Mouse (Mus musculus) thymus, adult 2 months (tissue): ENCODE results near the gene Foxd4. TPM values are rescaled to one million over a fixed set of nuclear protein-coding genes. Genes with fewer than 3 reads are reported as not detected.

Source experiments
- DNase-seq: peaks from one replicate; pipeline ENCODE4 v3.0.0; 2021
- H3K27ac ChIP-seq: fragments of 200-500 bp; 2 replicates; pipeline ENCODE4 v1.5.1; 2012; ENCODE audit warnings: low read length, control low read depth; ENCODE audit not compliant: control insufficient read depth, insufficient read depth
- H3K27me3 ChIP-seq: fragments of 200-500 bp; 2 replicates; pipeline ENCODE4 v1.6.1; 2012; ENCODE audit warnings: mild to moderate bottlenecking, low read length, moderate library complexity, mixed read lengths; ENCODE audit not compliant: control insufficient read depth, insufficient read depth
- H3K36me3 ChIP-seq: fragments of 200-500 bp; 2 replicates; pipeline ENCODE4 v1.6.1; 2012; ENCODE audit warnings: mild to moderate bottlenecking, low read length, moderate library complexity; ENCODE audit not compliant: control insufficient read depth, insufficient read depth
- H3K4me1 ChIP-seq: fragments of 200-500 bp; replicated peaks from 2 replicates; pipeline ENCODE4 v1.6.1; 2012; ENCODE audit warnings: low read length; ENCODE audit not compliant: control insufficient read depth, insufficient read depth
- H3K4me3 ChIP-seq: fragments of 200-500 bp; 2 replicates; pipeline ENCODE4 v1.5.1; 2012; ENCODE audit warnings: mild to moderate bottlenecking, low read length, control low read depth, moderate library complexity; ENCODE audit not compliant: control insufficient read depth, insufficient read depth
- CTCF ChIP-seq: fragments of 200-500 bp; IDR thresholded peaks from 2 replicates; pipeline ENCODE4 v1.5.1; 2012; ENCODE audit warnings: mild to moderate bottlenecking, control low read depth, low read length, moderate library complexity, borderline replicate concordance; ENCODE audit not compliant: control insufficient read depth, poor library complexity, insufficient read depth; ENCODE audit errors: extremely low read depth
- POLR2A ChIP-seq: fragments of 200-500 bp; IDR thresholded peaks from 2 replicates; pipeline ENCODE4 v1.6.1; 2012; ENCODE audit warnings: mild to moderate bottlenecking, low read length, control low read depth, moderate library complexity; ENCODE audit not compliant: control insufficient read depth, poor library complexity, insufficient read depth; ENCODE audit errors: extremely low read depth
- WGBS: fragments of 180-500 bp; shearing (Covaris S2); methylation state at CpG from one replicate; pipeline ENCODE4 v1.1.7; 2018; 5-methylcytosine and 5-hydroxymethylcytosine counted together
- polyA plus RNA-seq: library from polyadenylated mRNA; depleted of rRNA; stranded (reverse); fragments of >200 nt; gene quantifications from 2 replicates; pipeline ENCODE4 v1.2.3, GENCODE M21; 2012; rRNA removed

Gene Foxd4
- polyA plus RNA-seq, 1 experiment = not detected

DNA sequence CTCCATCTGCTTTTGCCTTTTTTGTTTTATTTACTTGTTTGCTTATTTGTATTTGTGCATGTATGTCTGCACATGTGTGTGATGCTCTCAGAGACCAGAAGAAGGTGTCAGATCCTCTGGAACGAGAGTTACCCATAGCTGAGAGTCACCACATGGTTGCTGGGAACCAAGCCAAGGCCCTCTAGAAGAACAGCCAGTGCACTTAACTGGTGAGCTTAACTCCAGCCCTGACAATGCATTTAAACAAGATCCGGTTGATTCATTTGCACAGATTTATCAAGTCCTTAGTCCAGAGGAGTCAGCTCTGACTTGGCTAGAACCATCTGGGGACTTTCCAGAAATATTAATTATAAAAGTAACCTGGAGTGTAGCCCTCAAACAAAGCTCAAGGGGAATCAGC lies 27.1 kb downstream of the Foxd4 start:
- 54% methylated on average over 2 of the region's 2 CpGs for WGBS

DNA sequence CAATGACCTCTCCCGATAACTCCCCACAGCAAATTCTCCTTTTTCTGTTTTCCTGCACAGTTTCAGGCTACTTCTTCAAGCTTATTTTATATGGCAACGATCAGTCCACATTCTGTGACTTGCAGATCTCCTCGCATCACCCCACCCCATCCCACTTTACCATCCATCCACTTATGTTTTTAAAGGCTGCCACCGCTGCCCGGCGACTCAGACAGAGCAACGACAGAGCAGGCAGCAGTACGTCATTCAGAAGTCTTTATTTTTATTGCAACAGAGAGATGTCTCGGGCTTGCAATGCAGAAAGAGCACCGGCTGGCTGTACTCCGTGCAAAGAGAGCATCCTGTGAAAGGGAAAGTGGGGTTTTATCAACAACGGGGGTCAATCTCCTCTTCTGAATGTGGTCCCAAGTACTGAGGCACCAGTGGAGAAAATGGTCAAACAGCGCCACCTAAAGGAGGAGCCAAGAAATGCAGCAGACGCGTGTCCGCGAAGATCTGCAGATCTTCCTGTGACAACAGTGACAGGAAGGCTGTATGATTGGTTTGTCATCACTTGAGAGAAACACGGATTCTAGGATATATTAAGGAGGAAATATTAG lies 29.9 kb downstream of the Foxd4 start:
- TF ChIP-seq CTCF (peak; percentile 48; the same call in 1 of the 2 replicates), POLR2A (no peak)
- no peak overlapping the region for H3K27ac ChIP-seq
- peak; percentile 42 for DNase-seq
- no peak overlapping the region for H3K4me3 ChIP-seq
- WGBS = 19% methylated on average over 18 of the region's 18 CpGs
- H3K4me1 ChIP-seq = 0 out of 2 replicates have a peak, but pooled peaks cover 3% of the 10 kb centered on the region
- H3K27me3 ChIP-seq = no peaks in the 10 kb centered on the region
- no peaks in the 10 kb centered on the region for H3K36me3 ChIP-seq

More for the DNA sequence above, 27.1 kb downstream of the Foxd4 start:
- Histone ChIP-seq H3K36me3 (no peaks in the 10 kb centered on the region), H3K27ac (no peak overlapping the region), H3K27me3 (no peaks in the 10 kb centered on the region), H3K4me1 (0 out of 2 replicates have a peak, but pooled peaks cover 3% of the 10 kb centered on the region), H3K4me3 (no peak overlapping the region)
- TF ChIP-seq CTCF = no peak
- no peak for TF ChIP-seq POLR2A
- DNase-seq = no peak

DNA sequence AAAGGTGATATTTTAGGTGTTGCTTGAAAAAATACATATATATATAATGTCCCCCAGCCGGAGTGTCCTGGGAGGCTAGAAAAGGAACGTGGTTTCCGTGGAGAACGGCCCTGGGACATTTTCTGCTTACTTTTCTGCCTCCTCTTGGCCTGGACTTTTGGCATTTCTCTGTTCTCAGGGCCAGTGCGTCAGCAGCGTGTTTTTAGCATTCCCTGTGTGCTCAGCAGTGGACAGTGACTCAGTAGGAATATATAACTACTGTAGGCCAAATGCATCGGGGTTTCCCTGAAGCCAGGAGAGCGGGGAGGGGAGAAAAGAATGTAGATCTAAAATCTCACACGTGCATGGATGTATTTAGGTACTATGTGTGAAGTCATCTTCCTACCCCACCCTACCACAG lies 35.6 kb downstream of the Foxd4 start:
- Histone ChIP-seq H3K4me1 (no peaks in the 10 kb centered on the region), H3K4me3 (no peak overlapping the region), H3K27ac (no peak overlapping the region), H3K36me3 (no peaks in the 10 kb centered on the region), H3K27me3 (no peaks in the 10 kb centered on the region; the same call in 1 of the 2 replicates)
- no peak for DNase-seq
- 91% methylated on average over 9 of the region's 9 CpGs for WGBS
- no peak for TF ChIP-seq POLR2A
- TF ChIP-seq CTCF = no peak

DNA sequence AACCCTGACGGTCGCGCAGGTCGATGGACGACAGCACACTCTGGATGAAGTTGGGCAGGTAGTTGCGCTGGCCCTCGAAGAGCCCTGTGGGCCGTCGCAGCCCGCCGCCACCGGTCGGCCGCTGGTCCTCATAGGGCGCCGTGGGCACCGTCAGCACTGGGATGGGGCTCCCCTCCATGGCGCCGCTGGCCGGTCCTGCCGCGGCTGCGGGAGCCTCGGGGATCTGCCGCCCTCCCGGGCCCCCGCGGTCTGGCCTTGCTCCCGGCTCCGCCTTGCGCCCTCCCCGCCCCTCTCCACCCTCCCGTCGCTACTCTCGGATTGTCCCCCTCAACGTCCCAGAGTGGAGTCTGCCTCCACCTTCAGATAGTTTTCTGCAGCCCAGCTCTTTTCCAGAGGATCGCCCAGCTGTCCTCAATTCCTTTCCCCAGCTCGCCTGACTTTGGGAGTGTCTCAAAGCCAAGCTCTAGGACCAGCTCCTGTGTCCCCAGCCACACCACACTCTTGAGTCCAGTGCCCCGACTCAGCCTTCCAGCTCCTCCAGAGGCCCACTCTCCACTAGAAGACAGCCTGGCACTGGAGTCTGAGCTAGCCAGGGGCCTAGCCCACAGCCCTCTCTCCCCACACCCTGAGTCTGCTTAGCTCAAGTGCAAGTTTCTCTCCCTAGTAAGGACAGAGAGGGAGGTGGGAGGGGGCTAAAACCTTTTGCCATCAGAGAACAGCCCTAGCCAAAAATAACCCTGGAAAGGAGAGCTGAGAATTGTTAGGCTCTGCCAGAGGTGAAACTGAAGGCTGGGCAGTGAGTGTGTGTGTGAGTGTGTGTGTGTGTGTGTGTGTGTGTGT lies 39.2 kb downstream of the Foxd4 start, which contains the start of gene Pgm5:
Gene Pgm5, minus strand, starts transcription at position 244 of the 840 bp plus-strand sequence.
- TF ChIP-seq CTCF = no peak
- TF ChIP-seq POLR2A = no peak
- no peaks in the 10 kb centered on the region; the same call in 1 of the 2 replicates for H3K27me3 ChIP-seq
- WGBS = 4% methylated on average over 39 of the region's 39 CpGs
- H3K4me1 ChIP-seq = no peaks in the 10 kb centered on the region
- peak within 1 kb of the TSS; percentile 11; the same call in 1 of the 2 replicates for H3K4me3 ChIP-seq
- no peaks in the 10 kb centered on the region for H3K36me3 ChIP-seq
- no peak for DNase-seq
- H3K27ac ChIP-seq = no peak within 1 kb of the TSS

DNA sequence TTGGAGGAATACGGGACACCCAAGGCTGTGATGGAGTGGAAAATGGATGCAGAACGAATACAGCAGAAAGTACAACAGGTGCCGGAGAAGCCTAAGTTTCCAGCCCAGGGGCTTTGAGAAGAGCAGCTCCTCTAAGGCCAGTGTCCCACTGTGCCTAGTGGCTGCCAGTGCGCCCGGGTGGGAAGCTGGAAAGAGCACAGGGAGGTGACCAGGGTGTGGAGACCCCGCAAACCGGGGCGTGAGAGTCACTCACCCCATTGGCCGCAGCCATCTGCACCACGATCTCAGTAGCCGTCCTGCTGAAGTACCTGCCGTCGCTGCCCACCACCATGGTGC lies 39.8 kb downstream of the Foxd4 start:
- DNase-seq = no peak
- Histone ChIP-seq H3K27me3 (no peaks in the 10 kb centered on the region; the same call in 1 of the 2 replicates), H3K4me3 (peak overlapping the region; percentile 11; the same call in 1 of the 2 replicates), H3K36me3 (no peaks in the 10 kb centered on the region), H3K27ac (no peak overlapping the region), H3K4me1 (no peaks in the 10 kb centered on the region)
- WGBS = 39% methylated on average over 13 of the region's 13 CpGs
- TF ChIP-seq CTCF = no peak
- TF ChIP-seq POLR2A = no peak

DNA sequence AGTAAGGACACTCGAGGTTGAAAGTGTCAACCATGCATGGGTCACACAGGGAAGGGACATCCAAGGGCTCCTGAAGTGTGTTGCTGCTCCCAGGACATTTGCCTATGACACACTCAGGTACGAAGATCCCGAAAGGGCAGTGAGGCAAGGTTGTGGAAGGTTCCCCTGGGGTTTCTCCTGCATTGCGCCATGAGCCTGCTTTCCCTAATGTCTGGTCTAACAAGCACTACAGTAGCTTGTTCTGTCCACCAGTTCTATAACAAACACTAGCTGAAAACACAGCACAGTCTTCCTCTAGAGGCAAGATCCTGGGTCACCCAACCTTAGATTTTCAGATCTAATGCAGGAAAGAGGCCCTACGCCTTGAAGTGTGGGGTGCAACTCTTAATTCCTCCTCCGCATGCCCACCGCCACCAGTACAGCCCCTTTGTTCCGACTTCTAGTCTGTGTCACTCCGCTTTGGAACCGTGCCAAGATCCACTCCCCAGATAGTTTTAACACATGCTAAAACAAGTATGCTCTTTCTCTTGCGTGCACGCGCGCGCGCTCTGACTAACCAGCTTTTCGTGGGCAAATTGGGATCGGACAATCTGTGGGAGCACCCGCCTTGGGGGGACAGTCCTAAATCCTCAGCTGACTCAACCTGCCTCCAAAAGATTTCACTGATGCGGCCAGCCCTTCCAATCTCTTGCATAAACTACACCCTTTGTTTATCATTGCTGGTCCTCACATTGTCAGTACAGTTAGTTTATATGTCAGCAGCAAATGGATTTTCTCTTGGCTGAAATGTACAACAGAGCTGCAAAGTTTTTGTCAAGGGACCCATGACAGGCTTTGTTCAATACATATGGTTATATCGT lies 49.3 kb downstream of the Foxd4 start:
- no peak for DNase-seq
- WGBS = 92% methylated on average over 21 of the region's 21 CpGs
- Histone ChIP-seq H3K36me3 (no peaks in the 10 kb centered on the region), H3K27me3 (no peaks in the 10 kb centered on the region), H3K4me3 (no peak overlapping the region), H3K27ac (no peak overlapping the region), H3K4me1 (no peaks in the 10 kb centered on the region)
- TF ChIP-seq CTCF (no peak), POLR2A (no peak)

Other genes starting within 250 kb of the Foxd4 start
- 0.08 and 0.31 TPM in 2 replicates for gene Tmem252, start 227.2 kb downstream of the Foxd4 start, polyA plus RNA-seq
- gene Pgm5, start 39.3 kb downstream of the Foxd4 start, polyA plus RNA-seq = 4.4 and 7.2 TPM in 2 replicates
- gene Gm10053, start 25.5 kb downstream of the Foxd4 start, polyA plus RNA-seq = 8.1 and 12.9 TPM in 2 replicates
- 1.9 TPM in 2 replicates for gene Cbwd1, start 60.4 kb upstream of the Foxd4 start, polyA plus RNA-seq
- gene Dock8, start 98.3 kb upstream of the Foxd4 start, polyA plus RNA-seq = 87.3 and 104 TPM in 2 replicates